Mouse (Mus musculus) thymus, adult 2 months (tissue): ENCODE measurements at regions not wholly inside any gene's neighbourhood (a gene's known extent, or its start where the extent isn't known, plus 50 kb on each side); places are given as distances from the start of the nearest gene placed in this dataset.

Source experiments
- DNase-seq: peaks from one replicate; pipeline ENCODE4 v3.0.0; 2021
- H3K27ac ChIP-seq: fragments of 200-500 bp; 2 replicates; pipeline ENCODE4 v1.5.1; 2012; ENCODE audit warnings: low read length, control low read depth; ENCODE audit not compliant: control insufficient read depth, insufficient read depth
- H3K27me3 ChIP-seq: fragments of 200-500 bp; 2 replicates; pipeline ENCODE4 v1.6.1; 2012; ENCODE audit warnings: mild to moderate bottlenecking, low read length, moderate library complexity, mixed read lengths; ENCODE audit not compliant: control insufficient read depth, insufficient read depth
- H3K36me3 ChIP-seq: fragments of 200-500 bp; 2 replicates; pipeline ENCODE4 v1.6.1; 2012; ENCODE audit warnings: mild to moderate bottlenecking, low read length, moderate library complexity; ENCODE audit not compliant: control insufficient read depth, insufficient read depth
- H3K4me1 ChIP-seq: fragments of 200-500 bp; replicated peaks from 2 replicates; pipeline ENCODE4 v1.6.1; 2012; ENCODE audit warnings: low read length; ENCODE audit not compliant: control insufficient read depth, insufficient read depth
- H3K4me3 ChIP-seq: fragments of 200-500 bp; 2 replicates; pipeline ENCODE4 v1.5.1; 2012; ENCODE audit warnings: mild to moderate bottlenecking, low read length, control low read depth, moderate library complexity; ENCODE audit not compliant: control insufficient read depth, insufficient read depth
- CTCF ChIP-seq: fragments of 200-500 bp; IDR thresholded peaks from 2 replicates; pipeline ENCODE4 v1.5.1; 2012; ENCODE audit warnings: mild to moderate bottlenecking, control low read depth, low read length, moderate library complexity, borderline replicate concordance; ENCODE audit not compliant: control insufficient read depth, poor library complexity, insufficient read depth; ENCODE audit errors: extremely low read depth
- POLR2A ChIP-seq: fragments of 200-500 bp; IDR thresholded peaks from 2 replicates; pipeline ENCODE4 v1.6.1; 2012; ENCODE audit warnings: mild to moderate bottlenecking, low read length, control low read depth, moderate library complexity; ENCODE audit not compliant: control insufficient read depth, poor library complexity, insufficient read depth; ENCODE audit errors: extremely low read depth
- WGBS: fragments of 180-500 bp; shearing (Covaris S2); methylation state at CpG from one replicate; pipeline ENCODE4 v1.1.7; 2018; 5-methylcytosine and 5-hydroxymethylcytosine counted together

DNA sequence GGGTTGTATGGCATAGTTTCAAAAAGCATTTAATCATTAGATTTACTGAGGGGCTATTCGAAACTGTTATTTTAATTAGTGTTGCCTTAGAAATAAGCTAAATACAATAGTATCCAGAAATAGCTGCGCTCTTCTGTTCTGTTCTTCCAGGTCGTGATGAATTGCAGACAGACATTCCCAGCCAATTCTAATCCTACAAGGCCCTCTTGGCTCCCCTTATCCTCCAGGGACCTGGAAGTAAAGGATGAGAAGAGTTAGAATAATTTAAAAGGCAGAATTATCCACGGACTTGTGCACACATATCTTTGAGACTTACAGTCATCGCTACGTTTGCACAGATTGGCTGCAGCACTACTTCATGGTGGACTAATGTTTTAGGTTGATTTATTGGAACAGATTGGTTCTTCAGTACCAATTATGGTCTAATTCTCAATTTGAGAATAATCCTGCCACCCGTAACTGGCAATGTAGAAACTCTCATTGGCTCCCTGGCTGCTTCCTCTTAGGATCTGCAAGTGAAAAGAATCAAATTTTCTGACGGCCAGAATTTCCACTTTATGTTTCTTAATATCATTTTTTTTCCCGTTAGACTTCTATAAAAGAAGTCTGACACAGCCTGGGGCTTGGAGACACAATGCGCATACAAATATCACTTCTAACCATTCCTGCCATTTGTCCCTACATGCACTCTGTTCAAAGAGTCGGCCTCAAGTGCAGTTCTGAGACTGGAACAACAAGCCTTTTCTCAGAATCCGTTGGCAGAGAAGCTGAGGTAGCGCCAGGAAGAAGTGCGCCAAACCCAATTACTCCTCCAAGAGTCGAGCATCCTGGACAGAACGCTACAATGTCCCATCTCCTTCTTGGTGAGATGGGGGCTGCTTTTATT, 225.4 kb downstream of the Dusp6 start:
- WGBS = 94% methylated on average over 16 of the region's 16 CpGs
- H3K4me3 ChIP-seq = no peak overlapping the region
- no peak for TF ChIP-seq POLR2A
- no peak for TF ChIP-seq CTCF

DNA sequence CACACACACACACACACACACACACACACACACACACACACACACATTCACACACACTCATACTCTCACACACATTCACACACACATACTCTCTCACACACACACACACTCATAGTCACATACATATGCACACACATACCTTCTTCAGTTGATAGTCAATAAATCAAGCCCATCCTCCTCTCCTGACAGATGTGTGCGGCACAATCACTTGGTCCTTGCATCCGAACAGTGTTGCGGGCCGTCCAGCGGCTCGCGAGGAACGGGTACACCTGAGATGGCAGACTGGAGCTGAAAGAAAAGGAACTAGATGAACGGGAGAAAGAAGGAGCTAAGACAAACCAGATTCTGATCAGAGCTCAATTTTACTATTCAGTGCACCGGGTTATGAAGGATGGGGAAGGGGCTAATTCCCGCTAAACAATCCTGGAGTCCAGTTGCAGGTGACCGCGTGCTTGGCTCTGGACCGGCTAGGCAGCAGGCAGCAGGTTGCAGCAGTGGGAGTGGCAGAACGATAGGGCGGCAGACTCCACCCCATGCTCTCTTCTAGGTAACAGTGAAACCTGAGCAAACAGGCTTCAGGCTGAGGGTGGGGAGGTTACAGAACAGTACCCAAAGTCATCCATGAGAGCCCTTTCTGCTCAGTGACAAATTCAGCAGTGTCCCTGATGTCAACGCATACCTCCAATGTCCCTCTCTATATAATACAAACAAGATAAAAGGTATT, 247.8 kb downstream of the Csl start:
- TF ChIP-seq CTCF = no peak
- no peaks in the 10 kb centered on the region for H3K4me1 ChIP-seq
- H3K36me3 ChIP-seq = no peaks in the 10 kb centered on the region
- 89% methylated on average over 17 of the region's 17 CpGs for WGBS
- DNase-seq = no peak
- H3K27ac ChIP-seq = no peak overlapping the region
- no peaks in the 10 kb centered on the region for H3K27me3 ChIP-seq
- no peak overlapping the region for H3K4me3 ChIP-seq

More for the DNA sequence above, 225.4 kb downstream of the Dusp6 start:
- no peaks in the 10 kb centered on the region for H3K36me3 ChIP-seq
- DNase-seq = no peak
- H3K4me1 ChIP-seq = no peaks in the 10 kb centered on the region
- H3K27ac ChIP-seq = no peak overlapping the region
- no peaks in the 10 kb centered on the region for H3K27me3 ChIP-seq

GRCm38 (mm10) chr10:99517944-99518343, 241.5 kb downstream of the Csl start:
- Histone ChIP-seq H3K36me3 (no peaks in the 10 kb centered on the region), H3K4me3 (no peak overlapping the region), H3K4me1 (no peaks in the 10 kb centered on the region), H3K27me3 (no peaks in the 10 kb centered on the region), H3K27ac (no peak overlapping the region)
- 52% methylated on average over 4 of the region's 4 CpGs for WGBS
- TF ChIP-seq CTCF = no peak
- DNase-seq = no peak

GRCm38 (mm10) chr10:99519479-99519878, 240.0 kb downstream of the Csl start:
- TF ChIP-seq POLR2A = no peak
- TF ChIP-seq CTCF = no peak
- 89% methylated on average over 4 of the region's 4 CpGs for WGBS
- H3K4me1 ChIP-seq = no peaks in the 10 kb centered on the region
- H3K36me3 ChIP-seq = no peaks in the 10 kb centered on the region
- H3K27ac ChIP-seq = no peak overlapping the region
- H3K4me3 ChIP-seq = no peak overlapping the region
- no peak for DNase-seq
- no peaks in the 10 kb centered on the region for H3K27me3 ChIP-seq

- H3K27ac ChIP-seq = no peak overlapping the region
- DNase-seq = no peak
- TF ChIP-seq CTCF (no peak), POLR2A (no peak)
- no peaks in the 10 kb centered on the region for H3K27me3 ChIP-seq
- H3K4me3 ChIP-seq = no peak overlapping the region
- 96% methylated on average over 5 of the region's 5 CpGs for WGBS
- no peaks in the 10 kb centered on the region for H3K36me3 ChIP-seq
- H3K4me1 ChIP-seq = no peaks in the 10 kb centered on the region
Measured at GRCm38 (mm10) chr10:99523817-99524216, 235.6 kb downstream of the Csl start.

- no peaks in the 10 kb centered on the region for H3K4me1 ChIP-seq
- H3K4me3 ChIP-seq = no peak overlapping the region
- H3K36me3 ChIP-seq = no peaks in the 10 kb centered on the region
- DNase-seq = no peak
- 80% methylated on average over 20 of the region's 20 CpGs for whole genome bisulfite sequencing
- H3K27ac ChIP-seq = no peak overlapping the region
- TF ChIP-seq POLR2A (no peak), CTCF (no peak)
- no peaks in the 10 kb centered on the region for H3K27me3 ChIP-seq
Measured at GRCm38 (mm10) chr10:99524273-99525212, 234.9 kb downstream of the Csl start.
